Mouse (Mus musculus) spleen, adult 2 months (tissue): ENCODE data around the gene Numb. TPM values are rescaled to one million over a fixed set of nuclear protein-coding genes. Genes with fewer than 3 reads are reported as not detected.

Experiments
- DNase-seq, 2 experiments: peaks; one replicate each; pipeline versions ENCODE4 v3.0.0 to v3.0.0-alpha.2; 2012 to 2021; ENCODE audit warnings: low spot score in 2 of 2, low read depth in 1 of 2
- H3K27ac ChIP-seq: fragments of 200-500 bp; 2 replicates; pipeline ENCODE4 v1.5.1; 2012; ENCODE audit warnings: low read length, inconsistent platforms; ENCODE audit not compliant: insufficient read depth
- H3K27me3 ChIP-seq: fragments of 200-500 bp; 2 replicates; pipeline ENCODE4 v1.6.1; 2012; ENCODE audit warnings: mild to moderate bottlenecking, moderate library complexity, low read length, inconsistent platforms; ENCODE audit not compliant: control insufficient read depth, insufficient read depth
- H3K36me3 ChIP-seq: fragments of 200-500 bp; 2 replicates; pipeline ENCODE4 v1.6.1; 2012; ENCODE audit warnings: mild to moderate bottlenecking, low read length, inconsistent platforms; ENCODE audit not compliant: control insufficient read depth, insufficient read depth
- H3K4me1 ChIP-seq: fragments of 200-500 bp; 2 replicates; pipeline ENCODE4 v1.6.1; 2011; ENCODE audit warnings: inconsistent platforms; ENCODE audit not compliant: control insufficient read depth, insufficient read depth, insufficient read length
- H3K4me3 ChIP-seq: fragments of 200-500 bp; 2 replicates; pipeline ENCODE4 v1.5.1; 2011; ENCODE audit warnings: mild to moderate bottlenecking, inconsistent platforms; ENCODE audit not compliant: insufficient read depth, insufficient read length; ENCODE audit errors: extremely low read depth
- CTCF ChIP-seq: fragments of 200-500 bp; IDR thresholded peaks from 2 replicates; pipeline ENCODE4 v1.5.1; 2011; ENCODE audit warnings: mild to moderate bottlenecking, inconsistent platforms; ENCODE audit not compliant: insufficient read depth, insufficient read length, insufficient replicate concordance; ENCODE audit errors: extremely low read depth
- POLR2A ChIP-seq: fragments of 200-500 bp; IDR thresholded peaks from 2 replicates; pipeline ENCODE4 v1.6.1; 2011; ENCODE audit warnings: low read depth, low read length, inconsistent platforms
- WGBS: fragments of 180-500 bp; shearing (Covaris S2); methylation state at CpG from one replicate; pipeline ENCODE4 v1.1.7; 2018; 5-methylcytosine and 5-hydroxymethylcytosine counted together
- polyA plus RNA-seq: library from polyadenylated mRNA; depleted of rRNA; stranded (reverse); fragments of >200 nt; gene quantifications from 2 replicates; pipeline ENCODE4 v1.2.3, GENCODE M21; 2012; rRNA removed

Gene Numb
- polyA plus RNA-seq, 1 experiment: 24.5 TPM

GRCm38 (mm10) chr12:83760201-83760600, 161.5 kb downstream of the Numb start:
- H3K4me3 ChIP-seq: no peak overlapping the region
- TF ChIP-seq CTCF (no peak), POLR2A (no peak)
- peaks cover 5% of the 10 kb centered on the region for H3K27me3 ChIP-seq
- no peak overlapping the region for H3K27ac ChIP-seq
- H3K36me3 ChIP-seq: no peaks in the 10 kb centered on the region
- 89% methylated on average over 2 of the region's 2 CpGs for WGBS
- peaks cover 5% of the 10 kb centered on the region for H3K4me1 ChIP-seq
- no peak for DNase-seq

GRCm38 (mm10) chr12:83758735-83759134, 163.0 kb downstream of the Numb start:
- WGBS: 87% methylated on average over 10 of the region's 10 CpGs
- no peaks in the 10 kb centered on the region for H3K36me3 ChIP-seq
- TF ChIP-seq CTCF (no peak), POLR2A (no peak)
- H3K4me3 ChIP-seq: no peak overlapping the region
- no peak for DNase-seq
- no peak overlapping the region for H3K27ac ChIP-seq
- H3K27me3 ChIP-seq: peaks cover 3% of the 10 kb centered on the region; the same call in 1 of the 2 replicates
- H3K4me1 ChIP-seq: peaks cover 2% of the 10 kb centered on the region; the same call in 1 of the 2 replicates

GRCm38 (mm10) chr12:83752495-83752894, 169.2 kb downstream of the Numb start:
- no peak for DNase-seq
- TF ChIP-seq CTCF (no peak), POLR2A (no peak)
- no peaks in the 10 kb centered on the region for H3K4me1 ChIP-seq
- H3K36me3 ChIP-seq: no peaks in the 10 kb centered on the region
- no peak overlapping the region for H3K27ac ChIP-seq
- no peaks in the 10 kb centered on the region; the same call in 1 of the 2 replicates for H3K27me3 ChIP-seq
- 26% methylated on average over 2 of the region's 2 CpGs for WGBS
- H3K4me3 ChIP-seq: no peak overlapping the region

- Histone ChIP-seq H3K36me3 (no peaks in the 10 kb centered on the region), H3K27me3 (no peaks in the 10 kb centered on the region; the same call in 1 of the 2 replicates), H3K4me3 (no peak overlapping the region), H3K4me1 (no peaks in the 10 kb centered on the region), H3K27ac (no peak overlapping the region)
- TF ChIP-seq POLR2A (no peak), CTCF (no peak)
- WGBS: 61% methylated on average over 1 of the region's 1 CpGs
- DNase-seq: no peak
These were observed 172.5 kb downstream of the Numb start for GRCm38 (mm10) chr12:83749186-83749585.

Other genes starting within 250 kb of the Numb start
- gene Psen1, start 233.8 kb downstream of the Numb start, polyA plus RNA-seq: 14.3 and 20.2 TPM in 2 replicates
- 1.5 and 1.9 TPM in 2 replicates for gene Papln, start 158.3 kb downstream of the Numb start, polyA plus RNA-seq
- 12.5 and 21.6 TPM in 2 replicates for gene Riox1, start 28.7 kb upstream of the Numb start, polyA plus RNA-seq
- not detected in 2 replicates for gene Heatr4, start 62.9 kb upstream of the Numb start, polyA plus RNA-seq
- 9.2 and 14.2 TPM in 2 replicates for gene Acot2, start 65.9 kb upstream of the Numb start, polyA plus RNA-seq
- gene Acot1, start 87.6 kb upstream of the Numb start, polyA plus RNA-seq: 2.2 and 2.8 TPM in 2 replicates
- 0.36 and 0.79 TPM in 2 replicates for gene Acot4, start 116.4 kb upstream of the Numb start, polyA plus RNA-seq
- gene Gm49366, start 117.0 kb upstream of the Numb start, polyA plus RNA-seq: not detected in 2 replicates
- gene Acot3, start 130.2 kb upstream of the Numb start, polyA plus RNA-seq: not detected in 2 replicates
- not detected in 2 replicates for gene Acot5, start 147.4 kb upstream of the Numb start, polyA plus RNA-seq
- gene Acot6, start 178.7 kb upstream of the Numb start, polyA plus RNA-seq: 0.57 and 0.88 TPM in 2 replicates
- gene Dnal1, start 192.4 kb upstream of the Numb start, polyA plus RNA-seq: 0.49 and 0.88 TPM in 2 replicates
- gene Pnma1, start 226.6 kb upstream of the Numb start, polyA plus RNA-seq: 0.21 and 0.40 TPM in 2 replicates